Mouse (Mus musculus) midbrain, postnatal 0 days (tissue): ENCODE data around the gene Uhrf1bp1. TPM values are rescaled to one million over a fixed set of nuclear protein-coding genes. Genes with fewer than 3 reads are reported as not detected.

ENCODE experiments used
- ATAC-seq: fragments of 200-750 bp; cut with Nextera tagmentation; 2 replicates; pipeline ENCODE4 v1.8.0; 2017; ENCODE audit warnings: moderate number of reproducible peaks, mild to moderate bottlenecking, moderate TSS enrichment, moderate library complexity; ENCODE audit not compliant: low FRiP score
- DNase-seq: peaks from one replicate; pipeline ENCODE4 v3.0.0-alpha.2; 2015; ENCODE audit warnings: low spot score
- H3K27ac ChIP-seq: fragments of 300-500 bp; sonication (generic); 2 replicates; pipeline ENCODE4 v1.5.1; 2014; ENCODE audit warnings: low read depth, mild to moderate bottlenecking, low read length, mixed read lengths
- H3K27me3 ChIP-seq: fragments of 300-500 bp; sonication (generic); 2 replicates; pipeline ENCODE4 v1.6.1; 2014; ENCODE audit warnings: low read length, control low read depth, mixed read lengths; ENCODE audit not compliant: insufficient read depth
- H3K36me3 ChIP-seq: fragments of 300-500 bp; sonication (generic); 2 replicates; pipeline ENCODE4 v1.6.1; 2014; ENCODE audit warnings: low read length, control low read depth, mixed read lengths; ENCODE audit not compliant: insufficient read depth
- H3K4me1 ChIP-seq: fragments of 300-500 bp; sonication (generic); 2 replicates; pipeline ENCODE4 v1.6.1; 2014; ENCODE audit warnings: mild to moderate bottlenecking, control low read depth, antibody characterized with exemption, low read length, mixed read lengths; ENCODE audit not compliant: insufficient read depth
- H3K4me2 ChIP-seq: fragments of 300-500 bp; sonication (generic); 2 replicates; pipeline ENCODE4 v1.6.1; 2014; ENCODE audit warnings: low read depth, mild to moderate bottlenecking, low read length, mixed read lengths; ENCODE audit not compliant: poor library complexity, severe bottlenecking
- H3K4me3 ChIP-seq: fragments of 300-500 bp; sonication (generic); 2 replicates; pipeline ENCODE4 v1.5.1; 2014; ENCODE audit warnings: low read depth, mild to moderate bottlenecking, low read length, moderate library complexity
- H3K9ac ChIP-seq: fragments of 300-500 bp; sonication (generic); replicated peaks from 2 replicates; pipeline ENCODE4 v1.6.1; 2014; ENCODE audit warnings: mild to moderate bottlenecking, low read length, moderate library complexity, mixed read lengths; ENCODE audit not compliant: poor library complexity, severe bottlenecking
- H3K9me3 ChIP-seq: fragments of 300-500 bp; sonication (generic); 2 replicates; pipeline ENCODE4 v1.6.1; 2016; ENCODE audit warnings: low read length, control low read depth
- CTCF ChIP-seq: IDR thresholded peaks from 2 replicates; pipeline ENCODE4 v1.5.1; 2016; ENCODE audit warnings: antibody characterized with exemption, mild to moderate bottlenecking
- WGBS: fragments of 180-500 bp; shearing (Covaris S2); extraction: QIAGEN DNeasy Blood & Tissue Kit; methylation state at CpG from one replicate; pipeline ENCODE4 v1.1.7; 2014; 5-methylcytosine and 5-hydroxymethylcytosine counted together
- polyA plus RNA-seq: library from polyadenylated mRNA; unstranded; fragments of >200 nt; fragmentation: Nextera tagmentation; extraction: Ambion mirVana; gene quantifications from 2 replicates; pipeline ENCODE4 v1.2.1, GENCODE M21; 2015
- total RNA-seq: library from RNA; depleted of rRNA; stranded (reverse); fragments of >200 nt; gene quantifications from 2 replicates; pipeline ENCODE4 v1.2.3, GENCODE M21; 2014

Gene Uhrf1bp1
- total and polyA plus RNA-seq, 2 experiments from 2014 or later, result 4.5 to 18.0 TPM

- Histone ChIP-seq H3K27me3 (no peaks in the 10 kb centered on the region), H3K4me1 (peaks cover 3% of the 10 kb centered on the region; the same call in 1 of the 2 replicates), H3K4me2 (peak overlapping the region; percentile 61), H3K27ac (peak overlapping the region; percentile 70), H3K9ac (peak overlapping the region; percentile 83), H3K9me3 (no peaks in the 10 kb centered on the region), H3K4me3 (peak overlapping the region; percentile 81), H3K36me3 (peaks cover 8% of the 10 kb centered on the region)
- 2% methylated on average over 35 of the region's 35 CpGs for WGBS
- ATAC-seq (peak; percentile 98), DNase-seq (peak; percentile 99)
- TF ChIP-seq CTCF, result 0 out of 2 replicates have a peak, but pooled peaks have one; percentile 11
Observed at GRCm38 (mm10) chr17:27839469-27840252, 16.6 kb upstream of the Uhrf1bp1 start.

- Histone ChIP-seq H3K36me3 (peaks cover 45% of the 10 kb centered on the region), H3K4me2 (no peak overlapping the region), H3K4me3 (no peak overlapping the region), H3K9me3 (no peaks in the 10 kb centered on the region), H3K9ac (no peak overlapping the region), H3K27me3 (no peaks in the 10 kb centered on the region), H3K27ac (no peak overlapping the region), H3K4me1 (no peaks in the 10 kb centered on the region)
- ATAC-seq (no peak), DNase-seq (no peak)
- no peak; the same call in 1 of the 2 replicates for TF ChIP-seq CTCF
- WGBS, result 96% methylated on average over 1 of the region's 1 CpGs
Observed at GRCm38 (mm10) chr17:27848351-27848750, 7.9 kb upstream of the Uhrf1bp1 start.

- ATAC-seq (no peak), DNase-seq (no peak)
- Histone ChIP-seq H3K36me3 (peaks cover 30% of the 10 kb centered on the region), H3K4me2 (no peak overlapping the region), H3K9ac (no peak overlapping the region), H3K27ac (no peak overlapping the region), H3K27me3 (no peaks in the 10 kb centered on the region), H3K9me3 (no peaks in the 10 kb centered on the region), H3K4me3 (no peak overlapping the region), H3K4me1 (no peaks in the 10 kb centered on the region)
- WGBS, result 77% methylated on average over 3 of the region's 3 CpGs
- no peak for TF ChIP-seq CTCF
Observed at GRCm38 (mm10) chr17:27851076-27851475, 5.2 kb upstream of the Uhrf1bp1 start.

- H3K4me1 ChIP-seq, result peaks cover 15% of the 10 kb centered on the region
- 2% methylated on average over 48 of the region's 52 CpGs for WGBS
- ATAC-seq, result peak; percentile 72
Observed at GRCm38 (mm10) chr17:27856798-27857648, 782 bp downstream of the Uhrf1bp1 start.

GRCm38 (mm10) chr17:27857649-27858475 lies 1.6 kb downstream of the Uhrf1bp1 start:
- Histone ChIP-seq H3K27me3 (no peaks in the 10 kb centered on the region), H3K4me2 (peak overlapping the region; percentile 71), H3K4me3 (peak overlapping the region; percentile 80), H3K9me3 (no peaks in the 10 kb centered on the region), H3K36me3 (no peaks in the 10 kb centered on the region; the same call in 1 of the 2 replicates), H3K9ac (peak overlapping the region; percentile 83), H3K27ac (0 out of 2 replicates have a peak overlapping the region, but pooled peaks have one; percentile 86), H3K4me1 (peaks cover 15% of the 10 kb centered on the region)
- ATAC-seq, result no peak
- WGBS, result 58% methylated on average over 11 of the region's 11 CpGs
- DNase-seq, result no peak
- TF ChIP-seq CTCF, result no peak

More at GRCm38 (mm10) chr17:27856798-27857648, 782 bp downstream of the Uhrf1bp1 start:
- Histone ChIP-seq H3K27me3 (no peaks in the 10 kb centered on the region), H3K4me2 (peak overlapping the region; percentile 71), H3K36me3 (no peaks in the 10 kb centered on the region; the same call in 1 of the 2 replicates), H3K9me3 (no peaks in the 10 kb centered on the region), H3K27ac (peak overlapping the region; percentile 86), H3K4me3 (peak overlapping the region; percentile 80), H3K9ac (peak overlapping the region; percentile 83)
- DNase-seq, result peak; percentile 37
- TF ChIP-seq CTCF, result no peak
